Mouse (Mus musculus) ES-Bruce4 (cell line): ENCODE data around the gene Rab22a.

Experiments used
- CTCF ChIP-seq: IDR thresholded peaks from one replicate; pipeline ENCODE4 v1.8.1; 2011; ENCODE audit warnings: low read depth, low read length
- EP300 ChIP-seq: IDR thresholded peaks from 2 replicates; pipeline ENCODE4 v1.6.1; 2011; ENCODE audit warnings: low read depth, low read length; ENCODE audit not compliant: insufficient read depth
- POLR2A ChIP-seq: IDR thresholded peaks from one replicate; pipeline ENCODE4 v1.8.1; 2011; ENCODE audit warnings: low read length; ENCODE audit not compliant: insufficient read depth

- no peak for TF ChIP-seq POLR2A
- no peak for TF ChIP-seq CTCF
- no peak for TF ChIP-seq EP300
These were observed 1.0 kb upstream of the Rab22a start for GRCm38 (mm10) chr2:173658517-173658916.
